Mouse (Mus musculus): ENCODE data around the gene Pkp1. TPM values are rescaled to one million over a fixed set of nuclear protein-coding genes. Genes with fewer than 3 reads are reported as not detected.

Pkp1 gene
- polyA plus RNA-seq, 1 experiment from 2014 or later = not detected

GRCm38 (mm10) chr1:135852044-135852756 lies 66.8 kb downstream of the Pkp1 start:
- no peaks in the 10 kb centered on the region for H3K27me3 ChIP-seq
- no peaks in the 10 kb centered on the region for H3K36me3 ChIP-seq
- H3K27ac ChIP-seq = no peak overlapping the region
- H3K9ac ChIP-seq (replicated peaks) = no peak overlapping the region
- H3K4me2 ChIP-seq (replicated peaks) = 0 out of 2 replicates have a peak overlapping the region, but pooled peaks have one; percentile 5
- ATAC-seq = peak; percentile 57; the same call in 1 of the 2 replicates
- 48% methylated on average over 13 of the region's 13 CpGs for WGBS
- no peak overlapping the region for H3K4me3 ChIP-seq (replicated peaks)
- H3K9me3 ChIP-seq = no peaks in the 10 kb centered on the region
- H3K4me1 ChIP-seq (replicated peaks) = peaks cover 19% of the 10 kb centered on the region

DNA sequence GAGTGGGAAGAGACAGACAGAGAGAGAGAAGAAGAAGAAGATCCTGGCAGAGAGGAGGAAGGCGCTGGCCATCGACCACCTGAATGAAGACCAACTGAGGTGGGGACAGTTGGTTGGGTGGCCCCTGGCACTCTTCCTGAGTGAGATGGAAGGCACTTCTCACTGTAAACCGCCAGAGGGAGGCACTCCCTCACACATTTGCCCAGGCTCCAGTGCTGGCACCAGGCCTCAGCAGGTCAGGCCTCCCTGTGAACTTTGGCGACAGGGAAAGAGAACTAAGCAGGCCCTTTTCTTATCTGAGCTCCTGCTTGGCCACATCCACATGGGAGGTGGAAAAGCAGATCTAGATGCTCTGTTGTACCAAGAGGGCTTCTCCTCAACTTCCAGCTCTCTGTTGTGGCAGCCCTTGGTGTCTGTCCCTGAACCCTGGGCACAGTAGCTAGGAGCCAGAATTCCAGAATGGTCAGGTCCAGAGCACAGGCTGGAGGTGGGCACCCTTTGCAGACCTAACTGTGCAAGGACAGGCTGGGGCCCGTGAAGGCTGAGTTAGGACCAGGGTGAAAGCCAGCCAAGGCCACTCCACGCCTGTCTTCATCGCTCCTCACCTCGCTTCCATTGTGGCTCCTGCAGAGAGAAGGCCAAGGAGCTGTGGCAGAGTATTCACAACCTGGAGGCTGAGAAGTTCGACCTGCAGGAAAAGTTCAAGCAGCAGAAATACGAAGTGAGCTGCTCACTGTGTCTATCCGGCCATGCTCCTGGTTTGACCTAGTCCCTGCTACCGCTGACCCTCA lies 68.1 kb downstream of the Pkp1 start:
- WGBS = 69% methylated on average over 12 of the region's 12 CpGs
- H3K9ac ChIP-seq (replicated peaks) = no peak overlapping the region
- no peak for ATAC-seq
- H3K9me3 ChIP-seq = no peaks in the 10 kb centered on the region
- H3K36me3 ChIP-seq = no peaks in the 10 kb centered on the region
- H3K27me3 ChIP-seq = no peaks in the 10 kb centered on the region
- no peak overlapping the region for H3K4me3 ChIP-seq (replicated peaks)
- H3K4me1 ChIP-seq (replicated peaks) = peaks cover 19% of the 10 kb centered on the region
- no peak overlapping the region for H3K27ac ChIP-seq
- no peak overlapping the region for H3K4me2 ChIP-seq (replicated peaks)

GRCm38 (mm10) chr1:135847611-135848351 lies 71.2 kb downstream of the Pkp1 start:
- no peaks in the 10 kb centered on the region for H3K36me3 ChIP-seq
- no peak overlapping the region for H3K9ac ChIP-seq (replicated peaks)
- peaks cover 16% of the 10 kb centered on the region for H3K4me1 ChIP-seq (replicated peaks)
- H3K27me3 ChIP-seq = no peaks in the 10 kb centered on the region
- no peak overlapping the region for H3K4me3 ChIP-seq (replicated peaks)
- no peak overlapping the region for H3K27ac ChIP-seq
- WGBS = 92% methylated on average over 17 of the region's 17 CpGs
- H3K9me3 ChIP-seq = no peaks in the 10 kb centered on the region
- no peak for ATAC-seq
- H3K4me2 ChIP-seq (replicated peaks) = no peak overlapping the region

- Histone ChIP-seq H3K4me1 (replicated peaks) (peaks cover 10% of the 10 kb centered on the region), H3K4me3 (replicated peaks) (no peak overlapping the region), H3K4me2 (replicated peaks) (no peak overlapping the region), H3K9ac (replicated peaks) (no peak overlapping the region), H3K9me3 (no peaks in the 10 kb centered on the region), H3K27ac (no peak overlapping the region), H3K27me3 (no peaks in the 10 kb centered on the region), H3K36me3 (no peaks in the 10 kb centered on the region)
- WGBS = 24% methylated on average over 6 of the region's 6 CpGs
- no peak for ATAC-seq
Measured at GRCm38 (mm10) chr1:135847139-135847562, 71.9 kb downstream of the Pkp1 start.

- no peak overlapping the region for H3K4me3 ChIP-seq (replicated peaks)
- H3K36me3 ChIP-seq = no peaks in the 10 kb centered on the region
- 80% methylated on average over 5 of the region's 5 CpGs for WGBS
- peaks cover 5% of the 10 kb centered on the region; the same call in 1 of the 2 replicates for H3K4me1 ChIP-seq (replicated peaks)
- no peak overlapping the region for H3K27ac ChIP-seq
- no peak overlapping the region for H3K4me2 ChIP-seq (replicated peaks)
- H3K9me3 ChIP-seq = no peaks in the 10 kb centered on the region
- H3K9ac ChIP-seq (replicated peaks) = no peak overlapping the region
- H3K27me3 ChIP-seq = no peaks in the 10 kb centered on the region
- ATAC-seq = no peak
Measured at GRCm38 (mm10) chr1:135846632-135847031, 72.4 kb downstream of the Pkp1 start.

DNA sequence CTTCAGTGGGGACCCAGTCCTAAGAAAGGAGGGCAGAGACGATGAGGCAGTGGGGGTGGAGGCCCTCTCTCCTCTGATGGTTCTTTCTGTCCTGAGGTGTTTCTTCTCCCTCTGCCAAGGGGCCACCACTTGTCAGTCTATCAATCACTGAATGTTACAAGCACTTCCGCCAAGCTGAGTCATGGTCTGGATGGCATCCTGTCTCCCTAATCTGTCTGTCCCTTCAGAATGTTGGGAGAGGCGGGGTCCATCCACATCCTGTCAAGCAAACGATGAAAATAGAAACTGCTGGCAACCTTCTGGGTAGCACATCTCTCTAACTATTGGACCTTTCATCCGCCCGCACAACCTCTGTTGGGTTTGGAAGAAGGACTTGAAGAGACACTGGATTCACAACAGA lies 74.5 kb downstream of the Pkp1 start:
- WGBS = 86% methylated on average over 6 of the region's 6 CpGs
- Histone ChIP-seq H3K4me3 (replicated peaks) (no peak overlapping the region), H3K36me3 (no peaks in the 10 kb centered on the region), H3K4me1 (replicated peaks) (no peaks in the 10 kb centered on the region), H3K27me3 (no peaks in the 10 kb centered on the region), H3K9ac (replicated peaks) (no peak overlapping the region), H3K9me3 (no peaks in the 10 kb centered on the region), H3K4me2 (replicated peaks) (no peak overlapping the region), H3K27ac (no peak overlapping the region)
- ATAC-seq = no peak

- no peaks in the 10 kb centered on the region for H3K27me3 ChIP-seq
- no peak overlapping the region for H3K27ac ChIP-seq
- no peak overlapping the region for H3K4me3 ChIP-seq (replicated peaks)
- no peak overlapping the region for H3K9ac ChIP-seq (replicated peaks)
- no peak for ATAC-seq
- H3K4me2 ChIP-seq (replicated peaks) = no peak overlapping the region
- H3K4me1 ChIP-seq (replicated peaks) = no peaks in the 10 kb centered on the region
- WGBS = 88% methylated on average over 10 of the region's 10 CpGs
- no peaks in the 10 kb centered on the region for H3K36me3 ChIP-seq
- no peaks in the 10 kb centered on the region for H3K9me3 ChIP-seq
Measured at GRCm38 (mm10) chr1:135843519-135844262, 75.3 kb downstream of the Pkp1 start.

GRCm38 (mm10) chr1:135840675-135841395 lies 78.2 kb downstream of the Pkp1 start:
- 83% methylated on average over 15 of the region's 15 CpGs for WGBS
- no peak overlapping the region for H3K4me2 ChIP-seq (replicated peaks)

DNA sequence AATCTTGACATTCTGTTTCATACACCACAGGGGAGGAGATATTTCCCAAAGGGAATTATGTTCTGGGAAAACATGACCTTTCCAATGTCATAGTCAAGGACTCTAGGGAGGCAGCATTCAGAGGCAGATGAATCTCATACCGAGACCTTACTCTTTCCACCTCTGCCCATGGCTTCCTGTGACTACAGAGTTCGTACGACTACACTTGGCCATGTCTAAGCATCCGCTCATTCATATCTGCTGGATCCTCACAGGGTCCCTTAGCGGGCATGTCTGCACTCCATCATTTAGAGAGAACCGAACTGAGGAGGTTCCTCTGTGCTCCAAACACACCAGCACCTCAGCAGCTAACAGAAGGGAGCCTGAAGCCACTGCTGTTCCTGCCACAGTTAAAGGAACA lies 79.9 kb downstream of the Pkp1 start:
- ATAC-seq = no peak

More at GRCm38 (mm10) chr1:135840675-135841395, 78.2 kb downstream of the Pkp1 start:
- no peaks in the 10 kb centered on the region for H3K9me3 ChIP-seq
- H3K36me3 ChIP-seq = no peaks in the 10 kb centered on the region
- H3K4me1 ChIP-seq (replicated peaks) = no peaks in the 10 kb centered on the region
- H3K27me3 ChIP-seq = no peaks in the 10 kb centered on the region
- no peak for ATAC-seq
- H3K27ac ChIP-seq = no peak overlapping the region
- H3K4me3 ChIP-seq (replicated peaks) = no peak overlapping the region
- H3K9ac ChIP-seq (replicated peaks) = no peak overlapping the region

DNA sequence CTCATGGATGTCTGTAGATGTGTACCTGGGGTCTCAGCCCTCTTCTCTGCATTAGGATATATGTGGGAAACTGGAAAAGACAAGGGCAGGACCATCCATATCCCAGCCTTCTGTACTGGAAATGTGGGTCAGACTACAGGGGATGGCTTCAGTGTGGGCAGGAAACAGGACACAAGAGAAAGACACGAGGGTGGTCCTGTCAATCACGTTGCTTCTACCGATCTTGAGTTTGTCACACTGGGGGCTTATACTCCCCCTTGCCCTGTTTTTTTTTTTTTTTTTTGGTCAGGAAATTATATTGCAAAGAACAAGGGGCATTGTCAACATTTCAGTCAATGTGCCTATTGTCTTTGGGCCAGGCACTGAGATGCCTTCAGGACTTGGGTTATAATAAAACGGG lies 80.4 kb downstream of the Pkp1 start:
- WGBS = 70% methylated on average over 4 of the region's 4 CpGs
- Histone ChIP-seq H3K9me3 (no peaks in the 10 kb centered on the region), H3K36me3 (no peaks in the 10 kb centered on the region), H3K9ac (replicated peaks) (no peak overlapping the region), H3K27me3 (no peaks in the 10 kb centered on the region), H3K27ac (no peak overlapping the region), H3K4me2 (replicated peaks) (no peak overlapping the region), H3K4me3 (replicated peaks) (no peak overlapping the region), H3K4me1 (replicated peaks) (no peaks in the 10 kb centered on the region)
- no peak for ATAC-seq

More for the DNA sequence above, 79.9 kb downstream of the Pkp1 start:
- WGBS = 92% methylated on average over 6 of the region's 6 CpGs
- H3K4me3 ChIP-seq (replicated peaks) = no peak overlapping the region
- no peak overlapping the region for H3K27ac ChIP-seq
- H3K36me3 ChIP-seq = no peaks in the 10 kb centered on the region
- no peak overlapping the region for H3K4me2 ChIP-seq (replicated peaks)
- no peak overlapping the region for H3K9ac ChIP-seq (replicated peaks)
- H3K9me3 ChIP-seq = no peaks in the 10 kb centered on the region
- no peaks in the 10 kb centered on the region for H3K27me3 ChIP-seq
- H3K4me1 ChIP-seq (replicated peaks) = no peaks in the 10 kb centered on the region

All from midbrain, embryonic 13.5 days (tissue).